Mouse (Mus musculus): Measurements from ENCODE around the gene Ptov1.

GRCm38 (mm10) chr7:44835373-44836015 lies 34.1 kb downstream of the Ptov1 start:
- TF ChIP-seq POLR2A (IDR thresholded peaks at IDR 0.05; ENCODE audit: insufficient read length, low read depth) (no peak), POLR2AphosphoS2 (IDR thresholded peaks at IDR 0.05; ENCODE audit: insufficient read length, low read depth) (peak; percentile 72), USF1 (IDR thresholded peaks at IDR 0.05; ENCODE audit: low read depth) (no peak), TCF12 (IDR thresholded peaks at IDR 0.05; ENCODE audit: insufficient read depth, poor library complexity, severe bottlenecking) (no peak), MYOG (IDR thresholded peaks at IDR 0.05; ENCODE audit: control insufficient read depth in 1 of 3, insufficient read depth in 1 of 3, insufficient read length in 2 of 3, low read depth in 2 of 3) (no peak), MAX (IDR thresholded peaks at IDR 0.05; ENCODE audit: low read depth) (no peak), MYOD1 (IDR thresholded peaks at IDR 0.05; ENCODE audit: control insufficient read depth in 1 of 3, insufficient read length in 2 of 3, low read depth in 2 of 3) (no peak), E2F4 (IDR thresholded peaks at IDR 0.05; ENCODE audit: insufficient read depth) (no peak), CEBPB (IDR thresholded peaks at IDR 0.05; ENCODE audit: insufficient read depth, poor library complexity, severe bottlenecking) (no peak)

Data from myocyte (in vitro differentiated cells).